Mouse (Mus musculus): ENCODE results near the gene 9230102O04Rik. TPM values are rescaled to one million over a fixed set of nuclear protein-coding genes. Genes with fewer than 3 reads are reported as not detected.
A peak's percentile ranks its signal among the peaks of the same experiment; 100 is the strongest.

Gene 9230102O04Rik
- polyA plus RNA-seq, 1 experiment from 2014 or later: not detected

DNA sequence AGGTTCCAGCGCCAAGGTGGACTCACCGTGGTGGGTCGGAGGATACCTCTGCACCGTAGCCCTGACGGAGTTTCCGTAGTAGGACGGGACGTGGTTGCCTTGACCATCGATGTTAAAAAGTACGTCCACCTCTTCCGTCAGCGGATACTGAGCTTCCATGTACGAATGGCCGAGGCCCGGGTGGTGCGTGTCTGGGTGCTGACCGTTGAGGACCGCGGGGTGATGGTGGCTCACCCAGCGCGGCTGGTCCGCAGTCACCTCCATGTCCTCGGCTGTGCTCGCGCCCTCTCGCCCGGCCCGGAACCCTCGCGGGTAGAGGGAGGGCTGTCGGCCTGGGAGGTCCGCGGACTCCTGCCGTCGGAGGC lies 12.0 kb downstream of the 9230102O04Rik start:
- peak overlapping the region; percentile 77 for H3K4me2 ChIP-seq (ENCODE audit: low read depth, low read length)
- H3K27me3 ChIP-seq (replicated peaks; ENCODE audit: control insufficient read depth, insufficient read depth, low read length): peaks cover 87% of the 10 kb centered on the region
- peak overlapping the region; percentile 67 for H3K9ac ChIP-seq (ENCODE audit: low read depth, low read length)
- H3K36me3 ChIP-seq (ENCODE audit: control insufficient read depth, insufficient read depth, low read length): no peaks in the 10 kb centered on the region
- H3K9me3 ChIP-seq (ENCODE audit: control insufficient read depth, low read length): no peaks in the 10 kb centered on the region
- 1% methylated on average over 32 of the region's 35 CpGs for WGBS
- H3K27ac ChIP-seq (replicated peaks; ENCODE audit: low read depth, low read length): peak overlapping the region; percentile 65
- H3K4me3 ChIP-seq (ENCODE audit: low read depth, low read length): peak overlapping the region; percentile 48
- DNase-seq (ENCODE audit: low spot score) (no peak), ATAC-seq (ENCODE audit: low read depth) (no peak)
- peaks cover 19% of the 10 kb centered on the region; the same call in 1 of the 2 replicates for H3K4me1 ChIP-seq (ENCODE audit: control insufficient read depth, insufficient read depth, low read length)

- ATAC-seq (ENCODE audit: low read depth): no peak
- Histone ChIP-seq H3K4me1 (ENCODE audit: control insufficient read depth, insufficient read depth, low read length) (peaks cover 16% of the 10 kb centered on the region; the same call in 1 of the 2 replicates), H3K27ac (replicated peaks; ENCODE audit: low read depth, low read length) (peak overlapping the region; percentile 65), H3K36me3 (ENCODE audit: control insufficient read depth, insufficient read depth, low read length) (no peaks in the 10 kb centered on the region), H3K27me3 (replicated peaks; ENCODE audit: control insufficient read depth, insufficient read depth, low read length) (peaks cover 82% of the 10 kb centered on the region), H3K4me3 (ENCODE audit: low read depth, low read length) (peak overlapping the region; percentile 48), H3K4me2 (ENCODE audit: low read depth, low read length) (peak overlapping the region; percentile 77), H3K9ac (ENCODE audit: low read depth, low read length) (peak overlapping the region; percentile 67), H3K9me3 (ENCODE audit: control insufficient read depth, low read length) (no peaks in the 10 kb centered on the region)
- no peak for DNase-seq (ENCODE audit: low spot score)
- 4% methylated on average over 31 of the region's 31 CpGs for WGBS
Observed at GRCm38 (mm10) chr2:9876621-9877325, 12.6 kb downstream of the 9230102O04Rik start.

DNA sequence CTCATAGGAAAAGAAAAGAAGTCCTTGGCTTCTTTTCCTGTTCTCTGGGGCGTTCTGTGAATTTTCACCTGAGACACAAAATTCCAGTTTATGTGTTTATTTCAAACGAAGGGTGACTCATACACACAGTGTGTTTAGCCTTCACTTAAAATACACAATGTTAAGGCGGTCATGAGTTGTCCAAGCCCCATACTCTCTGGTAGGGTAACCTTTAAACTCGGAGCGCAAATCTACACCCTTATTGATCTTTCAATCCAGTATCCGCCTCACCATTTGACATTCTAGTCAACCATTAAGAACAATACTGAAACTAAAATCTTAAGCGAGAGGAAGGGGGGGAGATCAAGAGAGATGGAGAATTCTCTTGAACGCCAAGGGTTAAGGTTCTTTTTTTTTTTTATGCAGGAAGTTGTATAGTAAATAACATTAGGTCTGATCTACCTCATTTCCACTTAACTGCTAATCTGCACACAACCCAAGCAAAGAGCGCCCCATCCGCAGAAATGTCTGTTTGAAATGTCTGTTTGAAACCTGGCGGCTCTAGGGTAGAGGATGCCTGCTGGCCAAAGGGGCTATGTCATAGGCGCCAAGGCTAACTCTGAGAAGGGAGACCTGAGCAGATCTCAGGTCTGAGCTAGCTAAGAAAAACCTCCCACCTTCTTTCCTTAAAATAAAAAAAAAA lies 13.5 kb downstream of the 9230102O04Rik start:
- 0 out of 2 replicates have a peak, but pooled peaks cover 10% of the 10 kb centered on the region for H3K4me1 ChIP-seq (ENCODE audit: control insufficient read depth, insufficient read depth, low read length)
- peak overlapping the region; percentile 67; the same call in 1 of the 2 replicates for H3K9ac ChIP-seq (ENCODE audit: low read depth, low read length)
- DNase-seq (ENCODE audit: low spot score) (no peak), ATAC-seq (ENCODE audit: low read depth) (no peak)
- 24% methylated on average over 12 of the region's 12 CpGs for WGBS
- H3K4me2 ChIP-seq (ENCODE audit: low read depth, low read length): peak overlapping the region; percentile 77
- H3K4me3 ChIP-seq (ENCODE audit: low read depth, low read length): peak overlapping the region; percentile 48
- H3K27ac ChIP-seq (replicated peaks; ENCODE audit: low read depth, low read length): no peak overlapping the region
- H3K27me3 ChIP-seq (replicated peaks; ENCODE audit: control insufficient read depth, insufficient read depth, low read length): peaks cover 75% of the 10 kb centered on the region
- H3K9me3 ChIP-seq (ENCODE audit: control insufficient read depth, low read length): no peaks in the 10 kb centered on the region
- H3K36me3 ChIP-seq (ENCODE audit: control insufficient read depth, insufficient read depth, low read length): no peaks in the 10 kb centered on the region

DNA sequence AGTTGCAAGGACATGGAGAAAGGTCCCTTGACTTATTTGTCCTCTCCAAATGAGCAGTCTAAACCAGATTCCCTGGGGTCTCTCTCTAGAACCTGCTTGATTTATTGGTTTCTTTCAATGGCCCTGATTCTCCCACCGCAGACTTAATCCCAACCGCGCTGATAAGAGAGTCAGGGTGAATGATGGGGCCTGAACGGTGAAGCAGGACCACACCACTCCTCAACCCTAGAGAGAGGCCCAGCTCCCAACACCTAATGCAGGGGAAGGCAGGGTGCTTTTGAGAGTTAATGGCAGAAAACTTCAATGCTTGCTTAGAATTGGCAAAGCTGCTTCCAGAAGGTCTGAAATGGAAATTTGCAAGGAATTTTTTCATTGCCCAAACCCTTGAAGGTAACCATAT lies 14.1 kb downstream of the 9230102O04Rik start:
- DNase-seq (ENCODE audit: low spot score) (no peak), ATAC-seq (ENCODE audit: low read depth) (no peak)
- peak overlapping the region; percentile 48 for H3K4me3 ChIP-seq (ENCODE audit: low read depth, low read length)
- H3K4me1 ChIP-seq (ENCODE audit: control insufficient read depth, insufficient read depth, low read length): 0 out of 2 replicates have a peak, but pooled peaks cover 7% of the 10 kb centered on the region
- peak overlapping the region; percentile 45; the same call in 1 of the 2 replicates for H3K9ac ChIP-seq (ENCODE audit: low read depth, low read length)
- no peaks in the 10 kb centered on the region for H3K36me3 ChIP-seq (ENCODE audit: control insufficient read depth, insufficient read depth, low read length)
- H3K4me2 ChIP-seq (ENCODE audit: low read depth, low read length): peak overlapping the region; percentile 77
- WGBS: 13% methylated on average over 4 of the region's 4 CpGs
- H3K9me3 ChIP-seq (ENCODE audit: control insufficient read depth, low read length): no peaks in the 10 kb centered on the region
- peaks cover 69% of the 10 kb centered on the region for H3K27me3 ChIP-seq (replicated peaks; ENCODE audit: control insufficient read depth, insufficient read depth, low read length)
- H3K27ac ChIP-seq (replicated peaks; ENCODE audit: low read depth, low read length): no peak overlapping the region

- WGBS: 14% methylated on average over 38 of the region's 39 CpGs
- Histone ChIP-seq H3K4me1 (ENCODE audit: control insufficient read depth, insufficient read depth, low read length) (0 out of 2 replicates have a peak, but pooled peaks cover 7% of the 10 kb centered on the region), H3K9me3 (ENCODE audit: control insufficient read depth, low read length) (no peaks in the 10 kb centered on the region), H3K27ac (replicated peaks; ENCODE audit: low read depth, low read length) (no peak overlapping the region), H3K36me3 (ENCODE audit: control insufficient read depth, insufficient read depth, low read length) (no peaks in the 10 kb centered on the region), H3K9ac (ENCODE audit: low read depth, low read length) (peak overlapping the region; percentile 45), H3K27me3 (replicated peaks; ENCODE audit: control insufficient read depth, insufficient read depth, low read length) (peaks cover 64% of the 10 kb centered on the region), H3K4me3 (ENCODE audit: low read depth, low read length) (peak overlapping the region; percentile 48), H3K4me2 (ENCODE audit: low read depth, low read length) (peak overlapping the region; percentile 77)
- no peak for DNase-seq (ENCODE audit: low spot score)
- no peak for ATAC-seq (ENCODE audit: low read depth)
Observed at GRCm38 (mm10) chr2:9874467-9875219, 14.7 kb downstream of the 9230102O04Rik start.

- no peak for ATAC-seq (ENCODE audit: low read depth)
- peak overlapping the region; percentile 77 for H3K4me2 ChIP-seq (ENCODE audit: low read depth, low read length)
- H3K9ac ChIP-seq (ENCODE audit: low read depth, low read length): peak overlapping the region; percentile 45
- WGBS: 34% methylated on average over 2 of the region's 2 CpGs
- peak overlapping the region; percentile 48 for H3K4me3 ChIP-seq (ENCODE audit: low read depth, low read length)
- H3K27me3 ChIP-seq (replicated peaks; ENCODE audit: control insufficient read depth, insufficient read depth, low read length): peaks cover 56% of the 10 kb centered on the region
- no peaks in the 10 kb centered on the region for H3K36me3 ChIP-seq (ENCODE audit: control insufficient read depth, insufficient read depth, low read length)
- H3K4me1 ChIP-seq (ENCODE audit: control insufficient read depth, insufficient read depth, low read length): 0 out of 2 replicates have a peak, but pooled peaks cover 7% of the 10 kb centered on the region
- H3K9me3 ChIP-seq (ENCODE audit: control insufficient read depth, low read length): no peaks in the 10 kb centered on the region
- no peak overlapping the region for H3K27ac ChIP-seq (replicated peaks; ENCODE audit: low read depth, low read length)
- DNase-seq (ENCODE audit: low spot score): no peak
Observed at GRCm38 (mm10) chr2:9873757-9874156, 15.6 kb downstream of the 9230102O04Rik start.

DNA sequence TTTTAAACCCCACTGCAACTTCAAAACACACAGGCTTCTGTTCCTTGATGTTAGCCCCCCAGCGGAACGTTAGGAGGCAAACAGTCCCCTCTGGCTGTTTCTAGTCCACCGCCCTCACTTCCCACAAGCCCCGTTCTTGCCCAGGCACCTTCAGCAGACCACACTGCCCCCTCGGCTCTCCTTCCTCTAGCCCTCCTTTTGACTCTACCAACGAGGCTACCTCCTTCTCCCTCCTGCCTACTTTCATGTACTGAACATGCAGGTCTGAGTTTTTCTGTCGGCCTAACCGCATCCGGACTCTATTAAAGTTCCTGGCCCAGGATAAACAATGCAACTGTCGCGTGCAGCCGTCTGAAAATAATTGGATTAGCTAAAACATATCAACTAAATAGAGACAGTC lies 16.7 kb downstream of the 9230102O04Rik start:
- H3K9me3 ChIP-seq (ENCODE audit: control insufficient read depth, low read length): no peaks in the 10 kb centered on the region
- peak overlapping the region; percentile 44 for H3K4me2 ChIP-seq (ENCODE audit: low read depth, low read length)
- H3K4me3 ChIP-seq (ENCODE audit: low read depth, low read length): peak overlapping the region; percentile 48
- no peaks in the 10 kb centered on the region; the same call in 1 of the 2 replicates for H3K36me3 ChIP-seq (ENCODE audit: control insufficient read depth, insufficient read depth, low read length)
- 10% methylated on average over 12 of the region's 12 CpGs for WGBS
- peak overlapping the region; percentile 45; the same call in 1 of the 2 replicates for H3K9ac ChIP-seq (ENCODE audit: low read depth, low read length)
- peaks cover 54% of the 10 kb centered on the region for H3K27me3 ChIP-seq (replicated peaks; ENCODE audit: control insufficient read depth, insufficient read depth, low read length)
- H3K4me1 ChIP-seq (ENCODE audit: control insufficient read depth, insufficient read depth, low read length): 0 out of 2 replicates have a peak, but pooled peaks cover 7% of the 10 kb centered on the region
- DNase-seq (ENCODE audit: low spot score) (no peak), ATAC-seq (ENCODE audit: low read depth) (no peak)
- no peak overlapping the region for H3K27ac ChIP-seq (replicated peaks; ENCODE audit: low read depth, low read length)

- 0 out of 2 replicates have a peak overlapping the region, but pooled peaks have one; percentile 48 for H3K4me3 ChIP-seq (ENCODE audit: low read depth, low read length)
- ATAC-seq (ENCODE audit: low read depth): no peak
- H3K4me2 ChIP-seq (ENCODE audit: low read depth, low read length): peak overlapping the region; percentile 44; the same call in 1 of the 2 replicates
- no peak overlapping the region for H3K27ac ChIP-seq (replicated peaks; ENCODE audit: low read depth, low read length)
- DNase-seq (ENCODE audit: low spot score): no peak
- WGBS: 32% methylated on average over 6 of the region's 6 CpGs
- 0 out of 2 replicates have a peak overlapping the region, but pooled peaks have one; percentile 45 for H3K9ac ChIP-seq (ENCODE audit: low read depth, low read length)
- no peaks in the 10 kb centered on the region for H3K9me3 ChIP-seq (ENCODE audit: control insufficient read depth, low read length)
- H3K27me3 ChIP-seq (replicated peaks; ENCODE audit: control insufficient read depth, insufficient read depth, low read length): peaks cover 46% of the 10 kb centered on the region
- H3K4me1 ChIP-seq (ENCODE audit: control insufficient read depth, insufficient read depth, low read length): 0 out of 2 replicates have a peak, but pooled peaks cover under 1% of the 10 kb centered on the region
- H3K36me3 ChIP-seq (ENCODE audit: control insufficient read depth, insufficient read depth, low read length): no peaks in the 10 kb centered on the region; the same call in 1 of the 2 replicates
Observed at GRCm38 (mm10) chr2:9871798-9872197, 17.5 kb downstream of the 9230102O04Rik start.
